Mouse (Mus musculus): ENCODE results near the gene Kif21b. TPM values are rescaled to one million over a fixed set of nuclear protein-coding genes. Genes with fewer than 3 reads are reported as not detected.

The Kif21b gene
- polyA plus RNA-seq, 1 experiment from 2014 or later: 50.0 TPM

DNA sequence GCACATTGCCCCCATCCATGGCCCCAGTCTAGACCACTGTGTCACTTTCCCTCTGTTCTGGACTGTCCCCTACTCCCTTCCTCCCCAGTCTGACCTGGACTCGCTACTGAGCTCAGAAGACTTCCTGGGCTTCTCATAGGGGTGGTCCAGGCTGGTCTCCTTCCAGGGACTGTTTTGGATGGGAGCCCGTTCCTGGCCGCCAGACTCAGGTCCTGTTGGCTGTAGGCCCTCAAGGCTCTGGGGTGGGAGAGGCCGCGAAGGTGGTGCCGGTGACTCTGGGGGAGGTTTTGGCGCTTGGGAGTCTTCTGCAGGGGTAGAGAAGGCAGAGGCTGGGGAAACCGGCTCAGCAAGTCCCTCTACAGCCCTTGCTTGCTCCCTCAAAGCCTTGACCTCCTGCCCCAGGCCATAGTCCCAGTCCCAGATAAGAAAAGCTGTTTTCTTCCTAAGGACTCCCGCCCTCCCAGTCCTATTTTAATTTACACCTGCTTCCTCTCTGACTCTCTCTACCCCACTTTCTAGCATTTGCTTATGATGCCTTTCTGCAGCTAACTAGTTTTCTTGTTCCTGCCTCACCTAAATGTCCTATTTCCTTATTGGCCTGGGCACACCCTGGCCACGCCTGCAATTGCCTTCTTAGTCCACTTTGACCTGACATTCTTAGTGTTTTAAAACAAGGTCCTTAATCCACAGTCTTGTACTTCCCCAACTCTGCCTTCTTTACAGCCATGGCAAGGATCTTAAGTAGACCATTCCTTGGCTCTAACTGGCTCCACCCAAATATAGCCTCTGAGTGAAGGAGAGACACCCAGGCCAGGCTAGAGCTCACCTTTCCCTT is 89.1 kb downstream of the Kif21b start:
- no peaks in the 10 kb centered on the region for H3K9me3 ChIP-seq
- H3K27me3 ChIP-seq: no peaks in the 10 kb centered on the region
- no peaks in the 10 kb centered on the region for H3K36me3 ChIP-seq
- H3K27ac ChIP-seq (replicated peaks): no peak overlapping the region
- no peak overlapping the region for H3K9ac ChIP-seq
- no peak overlapping the region for H3K4me2 ChIP-seq
- no peak for ATAC-seq (ENCODE audit: low FRiP score, low read depth)
- 86% methylated on average over 10 of the region's 10 CpGs for WGBS
- no peak overlapping the region for H3K4me3 ChIP-seq
- peaks cover 3% of the 10 kb centered on the region for H3K4me1 ChIP-seq (replicated peaks)

GRCm38 (mm10) chr1:136222386-136222785 is 91.2 kb downstream of the Kif21b start:
- H3K4me3 ChIP-seq: no peak overlapping the region
- WGBS: 85% methylated on average over 10 of the region's 10 CpGs
- H3K9ac ChIP-seq: no peak overlapping the region
- no peak overlapping the region for H3K4me2 ChIP-seq
- H3K36me3 ChIP-seq: no peaks in the 10 kb centered on the region
- H3K4me1 ChIP-seq (replicated peaks): peaks cover 7% of the 10 kb centered on the region
- ATAC-seq (ENCODE audit: low FRiP score, low read depth): no peak
- H3K9me3 ChIP-seq: no peaks in the 10 kb centered on the region
- H3K27ac ChIP-seq (replicated peaks): no peak overlapping the region
- no peaks in the 10 kb centered on the region for H3K27me3 ChIP-seq

GRCm38 (mm10) chr1:136223758-136224342 is 92.7 kb downstream of the Kif21b start:
- H3K4me3 ChIP-seq: no peak overlapping the region
- H3K27me3 ChIP-seq: no peaks in the 10 kb centered on the region
- no peak overlapping the region for H3K27ac ChIP-seq (replicated peaks)
- ATAC-seq (ENCODE audit: low FRiP score, low read depth): 0 out of 2 replicates have a peak, but pooled peaks have one; percentile 1
- peaks cover 20% of the 10 kb centered on the region for H3K4me1 ChIP-seq (replicated peaks)
- no peak overlapping the region for H3K4me2 ChIP-seq
- no peaks in the 10 kb centered on the region for H3K9me3 ChIP-seq
- no peak overlapping the region for H3K9ac ChIP-seq
- H3K36me3 ChIP-seq: no peaks in the 10 kb centered on the region
- 89% methylated on average over 10 of the region's 10 CpGs for WGBS

DNA sequence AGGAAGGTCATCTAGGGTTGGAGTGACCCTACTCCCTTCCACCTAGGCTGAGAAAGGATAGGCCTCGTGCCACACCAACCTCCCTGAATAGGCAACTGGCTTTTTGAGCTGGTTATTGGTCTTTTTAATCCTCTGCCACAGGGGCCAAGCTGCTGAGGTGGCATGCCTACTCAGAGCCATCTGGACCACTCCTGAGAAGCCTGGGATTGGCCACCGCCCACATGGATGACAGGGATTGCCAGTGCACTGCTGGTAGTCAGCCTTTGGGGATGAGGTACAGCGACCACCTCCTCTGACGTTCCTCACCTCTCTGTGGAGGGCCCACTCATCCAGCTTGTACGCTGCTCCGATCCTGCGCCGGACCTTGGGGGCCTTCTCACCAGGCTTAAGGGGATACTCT is 94.7 kb downstream of the Kif21b start:
- no peak for ATAC-seq (ENCODE audit: low FRiP score, low read depth)
- 82% methylated on average over 8 of the region's 8 CpGs for WGBS
- H3K4me1 ChIP-seq (replicated peaks): peaks cover 30% of the 10 kb centered on the region

GRCm38 (mm10) chr1:136226626-136227025 is 95.4 kb downstream of the Kif21b start:
- Histone ChIP-seq H3K27me3 (no peaks in the 10 kb centered on the region), H3K36me3 (no peaks in the 10 kb centered on the region), H3K27ac (replicated peaks) (no peak overlapping the region), H3K4me2 (no peak overlapping the region), H3K4me3 (no peak overlapping the region), H3K9me3 (no peaks in the 10 kb centered on the region), H3K4me1 (replicated peaks) (peaks cover 35% of the 10 kb centered on the region), H3K9ac (no peak overlapping the region)
- ATAC-seq (ENCODE audit: low FRiP score, low read depth): no peak
- 95% methylated on average over 8 of the region's 8 CpGs for WGBS

More for the DNA sequence above, 94.7 kb downstream of the Kif21b start:
- no peaks in the 10 kb centered on the region for H3K27me3 ChIP-seq
- H3K4me2 ChIP-seq: no peak overlapping the region
- no peaks in the 10 kb centered on the region for H3K36me3 ChIP-seq
- H3K9ac ChIP-seq: no peak overlapping the region
- no peak overlapping the region for H3K4me3 ChIP-seq
- no peak overlapping the region for H3K27ac ChIP-seq (replicated peaks)
- H3K9me3 ChIP-seq: no peaks in the 10 kb centered on the region

Other genes with a start within 250 kb of the Kif21b start
- gene Pkp1, start 212.2 kb upstream of the Kif21b start, polyA plus RNA-seq (2015; fragmentation: Nextera tagmentation; extraction: Ambion mirVana): 0.08 and 0.19 TPM in 2 replicates
- gene Igfn1, start 125.0 kb upstream of the Kif21b start, polyA plus RNA-seq (2015; fragmentation: Nextera tagmentation; extraction: Ambion mirVana): 0.05 TPM in 1 of 2 replicates, not detected in the other
- gene Tmem9, start 123.2 kb upstream of the Kif21b start, polyA plus RNA-seq (2015; fragmentation: Nextera tagmentation; extraction: Ambion mirVana): 178 and 179 TPM in 2 replicates
- 0.39 TPM in 1 of 2 replicates, not detected in the other for gene Ascl5, start 80.6 kb upstream of the Kif21b start, polyA plus RNA-seq (2015; fragmentation: Nextera tagmentation; extraction: Ambion mirVana)
- gene Cacna1s, start 78.6 kb upstream of the Kif21b start, polyA plus RNA-seq (2015; fragmentation: Nextera tagmentation; extraction: Ambion mirVana): 0.32 TPM in 1 of 2 replicates, not detected in the other
- gene Mroh3, start 81.4 kb downstream of the Kif21b start, polyA plus RNA-seq (2015; fragmentation: Nextera tagmentation; extraction: Ambion mirVana): not detected in 2 replicates
- 3.3 and 3.4 TPM in 2 replicates for gene Inava, start 102.9 kb downstream of the Kif21b start, polyA plus RNA-seq (2015; fragmentation: Nextera tagmentation; extraction: Ambion mirVana)
- 1.1 TPM in 2 replicates for gene Gpr25, start 129.5 kb downstream of the Kif21b start, polyA plus RNA-seq (2015; fragmentation: Nextera tagmentation; extraction: Ambion mirVana)
- gene Camsap2, start 214.7 kb downstream of the Kif21b start, polyA plus RNA-seq (2015; fragmentation: Nextera tagmentation; extraction: Ambion mirVana): 26.7 and 28.9 TPM in 2 replicates

Measured in hindbrain, embryonic 15.5 days (tissue).